Mouse (Mus musculus) erythroid progenitor cell, adult 5-6 weeks (primary cell): Measurements from ENCODE around the gene Kcnh5. TPM values are rescaled to one million over a fixed set of nuclear protein-coding genes. Genes with fewer than 3 reads are reported as not detected.

ENCODE experiments used
- total RNA-seq, 2 experiments: library from RNA; stranded (forward) in 1 of 2; stranded (reverse) in 1 of 2; fragments of 150-400 nt in 1 of 2; fragments of 186-747, 209-891 nt in 1 of 2; gene quantifications; 2 replicates each; pipeline versions ENCODE4 v1.2.3 to v1.2.4; 2015 to 2017; ENCODE audit warnings: low replicate concordance in 2 of 2

Kcnh5 gene
- total RNA-seq, 2 experiments from 2014 or later = not detected

Other genes with a start within 250 kb of the Kcnh5 start
- gene Rhoj, start 131.0 kb upstream of the Kcnh5 start, total RNA-seq (2015; ENCODE audit: low replicate concordance) = not detected in 2 replicates
- gene Rhoj, start 131.0 kb upstream of the Kcnh5 start, total RNA-seq (2017; ENCODE audit: low replicate concordance) = 0.26 and 18.1 TPM in 2 replicates
- gene Gphb5, start 239.4 kb upstream of the Kcnh5 start, total RNA-seq (2015; ENCODE audit: low replicate concordance) = not detected in 2 replicates
- gene Gphb5, start 239.4 kb upstream of the Kcnh5 start, total RNA-seq (2017; ENCODE audit: low replicate concordance) = not detected in 2 replicates